Mouse (Mus musculus): ENCODE measurements around the gene Mettl23.
"Not testable (repeated sequence)": the region's sequence is repeated elsewhere in the genome, so short reads cannot be mapped to it uniquely, and the experiment has no call there.

Gene Mettl23

DNA sequence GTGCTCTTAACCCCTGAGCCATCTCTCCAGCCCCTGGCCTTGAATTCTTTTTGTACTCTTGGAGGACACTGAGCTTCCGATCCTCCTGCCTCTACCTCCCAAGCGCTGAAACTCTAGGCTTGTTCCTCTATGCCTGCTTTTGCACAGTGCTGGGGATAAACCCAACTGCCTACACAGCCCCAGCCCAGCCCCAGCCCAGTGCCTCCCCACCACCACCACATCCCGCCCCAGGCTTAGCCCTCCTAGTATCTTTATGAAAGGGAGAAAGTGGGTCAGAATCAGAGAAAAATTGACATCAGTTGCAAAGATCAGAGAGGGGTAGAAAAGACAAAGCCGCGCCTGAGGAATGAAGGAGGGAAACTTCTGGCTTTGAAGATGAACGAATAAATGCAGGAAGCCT, 41.0 kb downstream of the Mettl23 start:
- DNase-seq = no peak

- peak; percentile 85 for DNase-seq
These were observed 42.4 kb downstream of the Mettl23 start for GRCm38 (mm10) chr11:116885275-116886151.

DNA sequence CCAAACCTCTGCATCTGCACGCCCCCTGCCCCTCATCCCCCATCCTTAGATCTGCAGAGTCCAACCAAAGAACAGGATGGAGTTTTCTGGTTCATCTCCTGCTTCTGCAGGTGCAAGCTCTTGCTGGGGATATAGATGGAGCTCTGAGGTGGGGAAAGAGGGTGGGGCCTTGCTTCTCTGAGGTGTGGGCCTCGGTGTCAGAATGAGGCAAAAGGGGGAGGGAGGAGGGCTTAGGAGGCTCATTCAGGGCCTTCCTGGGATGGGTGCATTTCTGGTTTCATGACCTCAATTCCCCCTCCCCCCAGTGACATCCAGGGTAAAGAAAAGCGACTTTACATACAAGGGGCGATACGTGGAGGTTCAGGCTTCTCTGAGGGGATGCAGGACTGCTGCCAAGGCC, 44.1 kb downstream of the Mettl23 start:
- DNase-seq = no peak

- no peak for DNase-seq
These were observed 50.7 kb downstream of the Mettl23 start for GRCm38 (mm10) chr11:116893532-116894442.

DNA sequence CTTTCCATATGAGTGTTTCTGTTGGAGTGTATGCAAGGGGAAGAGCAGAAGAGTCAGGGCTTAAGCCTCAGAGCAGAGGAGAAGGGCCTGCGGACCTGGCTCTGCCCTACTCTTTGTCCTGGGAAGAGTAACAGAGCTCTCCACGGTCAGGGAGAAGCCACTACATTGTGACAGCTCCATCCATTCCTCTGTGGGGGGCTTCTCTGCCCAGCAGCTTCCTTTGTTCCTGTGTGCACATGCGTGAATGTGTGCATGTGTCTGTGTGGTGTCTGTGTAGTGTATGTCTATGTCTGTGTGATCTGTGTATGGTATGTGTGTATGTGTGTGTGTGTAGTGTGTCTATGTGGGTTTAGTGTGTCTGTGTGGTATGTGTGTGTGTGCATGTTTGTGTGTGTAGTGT, 52.3 kb downstream of the Mettl23 start:
- DNase-seq = no peak

DNA sequence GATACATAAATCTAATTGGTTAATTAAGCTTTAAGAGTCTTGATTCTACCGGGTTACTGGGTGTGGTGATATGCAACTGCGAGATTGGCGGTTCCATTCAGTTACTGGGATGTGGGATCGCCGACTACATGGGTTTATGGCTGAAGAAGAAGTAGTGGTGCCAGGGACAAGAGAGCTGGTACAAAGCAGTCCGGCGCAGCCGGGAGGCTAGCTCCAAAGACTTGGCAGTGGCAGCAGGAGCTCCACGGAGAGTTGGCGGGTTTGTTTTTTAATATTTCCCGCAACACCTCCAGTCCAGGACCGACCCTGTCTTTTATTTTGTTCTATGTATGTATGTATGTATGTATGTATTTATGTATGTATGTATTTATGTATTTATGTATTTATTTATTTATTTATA, 56.2 kb downstream of the Mettl23 start:
- DNase-seq = no peak

- not testable (repeated sequence) for DNase-seq
These were observed 59.5 kb downstream of the Mettl23 start for GRCm38 (mm10) chr11:116902588-116902987.

Data from cerebellum, adult 9-10 months (tissue).